Mouse (Mus musculus) lung, postnatal 25 days (tissue): Measurements from ENCODE around the gene 4930467E23Rik.
"Not testable (repeated sequence)": the region's sequence is repeated elsewhere in the genome, so short reads cannot be mapped to it uniquely, and the experiment has no call there.

Experiments used
- DNase-seq: peaks from one replicate; pipeline ENCODE4 v3.0.0; 2022; ENCODE audit warnings: low spot score

The 4930467E23Rik gene

DNA sequence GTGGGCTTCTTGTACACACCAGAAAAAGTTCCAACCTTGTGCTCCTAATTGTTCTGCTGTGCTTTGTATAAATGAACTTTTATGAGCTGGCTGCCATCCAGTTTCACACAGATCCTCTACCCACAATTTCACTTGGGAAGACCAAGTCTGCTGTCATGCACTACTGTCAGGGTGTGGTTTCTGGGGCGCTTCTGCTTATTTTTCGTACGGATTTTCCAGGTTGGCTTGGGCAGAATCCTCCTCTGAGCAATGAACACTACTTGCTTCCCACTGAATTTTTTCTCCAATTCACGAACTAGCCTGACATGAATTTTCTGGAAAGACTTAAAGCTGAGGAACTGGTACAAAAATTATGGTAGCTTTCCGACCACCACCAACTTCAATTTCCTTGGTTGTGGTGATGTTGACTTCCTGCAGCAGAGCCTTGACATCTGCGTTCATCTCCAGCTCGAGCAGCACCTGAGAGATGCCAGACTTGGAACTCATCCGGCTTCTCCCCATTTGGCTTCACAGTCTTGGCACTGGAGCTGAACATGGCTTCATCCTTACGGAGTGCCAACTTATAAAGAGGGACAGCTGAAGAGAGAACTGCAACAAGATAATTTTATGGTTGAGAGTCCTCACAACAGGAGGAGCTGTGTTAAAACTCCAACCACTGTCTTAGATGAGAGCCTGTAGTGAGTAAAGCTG is 18.1 kb upstream of the 4930467E23Rik start:
- not testable (repeated sequence) for DNase-seq

DNA sequence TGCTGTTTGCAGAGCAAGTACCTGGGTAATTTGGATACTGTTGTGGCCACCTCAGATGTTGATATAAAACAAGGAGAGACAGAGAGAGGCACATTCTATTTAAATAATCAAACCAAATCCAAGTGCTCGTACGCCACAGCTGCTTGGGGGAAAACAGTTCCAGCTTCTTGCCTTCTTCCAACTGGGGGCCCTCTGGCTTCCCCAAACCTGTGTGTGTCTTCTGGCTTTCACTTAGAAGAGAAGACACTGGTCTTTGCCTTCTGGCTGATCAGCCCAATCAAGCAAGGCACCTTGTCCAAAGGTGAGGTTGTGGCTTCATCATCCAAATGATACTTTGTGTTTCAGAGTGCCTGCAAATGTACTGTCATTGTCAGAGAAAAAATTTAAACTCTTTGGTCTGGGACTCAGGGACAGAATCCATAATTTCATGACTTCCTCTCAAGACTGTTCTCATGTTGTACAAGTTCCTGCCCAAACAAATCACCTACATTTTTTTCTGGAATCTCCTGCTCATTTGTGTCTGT is 17.1 kb upstream of the 4930467E23Rik start:
- not testable (repeated sequence) for DNase-seq

DNA sequence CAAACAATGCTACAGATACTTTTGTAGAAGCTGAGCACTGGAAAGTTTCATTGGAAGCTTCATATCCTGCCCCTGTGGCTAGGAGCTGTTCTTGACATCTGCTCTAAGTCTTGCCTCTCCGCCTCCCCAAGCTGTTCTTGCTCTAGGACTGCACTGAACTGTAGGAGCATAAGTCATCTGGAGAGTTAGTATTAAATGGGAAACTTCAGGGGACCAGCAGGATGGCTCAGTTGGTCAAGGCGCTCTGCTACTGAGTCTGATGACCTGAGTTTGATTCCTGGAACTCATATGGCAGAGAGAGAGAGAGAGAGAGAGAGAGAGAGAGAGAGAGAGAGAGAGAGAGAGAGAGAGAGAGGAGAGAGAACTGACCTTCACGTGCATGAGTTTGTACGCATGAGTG is 16.6 kb upstream of the 4930467E23Rik start:
- not testable (repeated sequence) for DNase-seq

DNA sequence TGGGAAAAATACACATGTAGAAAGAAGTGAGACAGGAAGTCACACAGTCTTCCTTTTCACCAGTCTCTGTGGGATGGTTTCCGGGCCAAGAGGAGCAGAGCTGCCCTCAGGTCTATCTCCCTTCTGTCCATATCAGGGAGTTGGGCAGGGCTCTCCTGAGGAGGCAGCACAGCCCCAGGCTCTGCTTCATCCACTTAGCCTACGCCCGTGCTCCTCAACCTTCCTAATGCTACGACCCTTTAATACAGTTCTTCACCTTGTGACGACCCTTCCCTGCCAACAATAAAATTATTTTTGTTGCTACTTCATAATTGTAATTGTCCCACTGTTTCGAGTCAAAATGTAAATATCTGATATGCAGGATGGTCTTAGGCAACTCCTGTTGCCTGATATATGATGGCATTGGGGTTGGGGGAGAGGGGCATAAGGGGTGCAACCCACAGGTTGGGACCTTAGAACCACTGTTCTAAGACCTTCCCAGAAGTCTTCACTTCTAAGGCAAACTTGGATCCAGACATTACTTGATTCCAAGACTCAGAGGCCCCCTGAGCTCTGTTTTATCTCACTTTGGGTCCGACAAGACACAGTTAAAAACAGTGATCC is 16.0 kb upstream of the 4930467E23Rik start:
- DNase-seq: not testable (repeated sequence)

DNA sequence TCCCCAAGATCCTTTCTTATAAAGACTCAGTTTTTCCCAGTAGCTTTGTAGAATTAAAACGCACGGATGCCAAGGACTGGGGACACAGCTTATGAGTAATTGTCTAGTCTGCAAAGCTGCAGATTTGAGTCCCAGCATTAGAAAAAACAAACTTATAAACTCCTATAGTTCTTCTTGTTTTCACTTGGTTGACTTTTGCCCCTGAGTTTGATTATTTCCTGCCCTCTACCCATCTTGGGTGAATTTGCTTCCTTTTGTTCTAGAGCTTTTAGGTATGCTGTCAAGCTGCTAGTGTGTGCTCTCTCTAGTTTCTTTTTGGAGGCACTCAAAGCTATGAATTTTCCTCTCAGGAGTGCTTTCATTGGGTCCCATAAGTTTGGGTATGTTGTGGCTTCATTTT is 14.9 kb upstream of the 4930467E23Rik start:
- DNase-seq: not testable (repeated sequence)

DNA sequence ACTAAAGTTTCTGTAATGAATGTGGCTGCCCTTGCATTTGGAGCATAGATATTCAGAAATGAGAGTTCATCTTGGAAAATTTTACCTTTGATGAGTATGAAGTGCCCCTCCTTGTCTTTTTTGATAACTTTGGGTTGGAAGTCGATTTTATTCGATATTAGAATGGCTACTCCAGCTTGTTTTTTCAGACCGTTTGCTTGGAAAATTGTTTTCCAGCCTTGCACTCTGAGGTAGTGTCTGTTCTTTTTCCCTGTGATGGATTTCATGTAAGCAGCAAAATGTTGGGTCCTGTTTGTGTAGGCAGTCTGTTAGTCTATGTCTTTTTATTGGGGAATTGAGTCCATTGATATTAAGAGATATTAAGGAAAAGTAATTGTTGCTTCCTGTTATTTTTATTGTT is 14.1 kb upstream of the 4930467E23Rik start:
- not testable (repeated sequence) for DNase-seq

DNA sequence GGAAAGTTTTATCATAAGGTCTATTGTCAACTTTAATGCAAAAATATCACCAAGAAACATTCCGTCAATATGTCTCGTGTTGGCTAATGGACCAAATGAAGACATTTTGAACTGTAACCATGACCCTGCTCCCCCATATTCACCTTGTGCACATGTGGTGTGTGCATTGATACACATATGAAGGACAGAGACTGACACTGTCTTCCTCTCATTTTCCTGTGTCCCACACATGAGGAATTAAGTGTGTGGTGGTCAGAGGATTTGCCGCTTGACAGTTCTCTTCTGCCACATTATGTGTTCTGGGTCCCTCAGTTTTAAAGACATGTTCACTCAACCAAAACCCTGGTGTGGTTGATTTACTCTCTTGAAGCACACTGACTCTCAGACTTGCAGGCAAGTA is 11.5 kb upstream of the 4930467E23Rik start:
- DNase-seq: not testable (repeated sequence)

DNA sequence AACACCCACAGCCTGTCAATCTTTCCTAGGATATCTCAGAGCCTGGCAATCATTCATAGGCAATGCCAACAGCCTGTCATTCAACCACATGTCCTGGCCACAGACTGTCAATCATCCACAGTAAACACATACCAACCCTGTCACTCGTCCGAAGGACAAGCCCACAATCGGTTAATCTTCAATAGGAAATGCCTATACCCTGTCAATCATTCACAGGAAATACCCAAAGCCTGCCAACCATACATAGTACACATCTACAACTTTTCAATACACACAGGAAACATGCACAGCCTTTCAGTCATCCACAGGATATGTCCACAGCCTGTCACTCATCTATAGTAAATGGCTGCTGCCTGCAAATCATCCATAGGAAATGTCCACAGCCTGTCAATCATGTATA is 9.9 kb upstream of the 4930467E23Rik start:
- DNase-seq: not testable (repeated sequence)

DNA sequence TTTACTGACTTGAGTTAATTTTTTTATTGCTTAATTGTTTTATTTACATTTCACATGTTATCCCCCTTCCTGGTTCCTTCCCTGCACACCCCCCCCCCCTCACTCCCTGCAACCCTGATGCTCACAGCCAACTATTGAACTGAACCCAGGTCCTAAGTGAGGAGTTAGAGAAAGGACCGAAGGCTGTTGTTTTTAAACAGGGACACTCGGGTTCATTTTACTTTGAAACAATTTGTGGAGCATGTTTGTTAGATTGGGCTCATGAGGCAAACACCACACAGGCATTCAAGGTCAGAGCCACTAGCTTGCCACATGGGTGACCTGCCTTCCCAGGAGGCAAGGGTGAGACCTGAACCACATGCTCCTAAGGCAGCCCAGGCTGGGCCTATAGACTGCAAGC is 4.5 kb upstream of the 4930467E23Rik start:
- DNase-seq: not testable (repeated sequence)

DNA sequence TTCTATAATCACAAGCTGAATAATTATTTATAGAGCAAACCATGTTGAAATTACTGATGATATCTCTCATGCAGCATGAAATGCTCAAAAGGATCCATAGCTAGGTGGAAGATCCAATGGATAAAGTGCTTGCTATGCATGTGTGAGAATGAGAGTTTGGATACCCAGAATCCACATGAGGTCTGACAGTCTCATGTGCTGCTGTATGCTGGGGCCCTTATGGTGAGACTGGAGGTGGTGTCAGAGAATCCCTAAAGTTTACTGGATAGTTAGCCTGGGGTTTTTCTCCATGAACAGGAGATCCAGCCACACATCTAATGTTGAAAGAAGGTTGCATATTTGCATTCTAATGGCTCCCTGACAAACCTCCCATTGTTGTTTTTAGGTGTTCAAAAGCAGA is 22.4 kb downstream of the 4930467E23Rik start:
- DNase-seq: not testable (repeated sequence)

DNA sequence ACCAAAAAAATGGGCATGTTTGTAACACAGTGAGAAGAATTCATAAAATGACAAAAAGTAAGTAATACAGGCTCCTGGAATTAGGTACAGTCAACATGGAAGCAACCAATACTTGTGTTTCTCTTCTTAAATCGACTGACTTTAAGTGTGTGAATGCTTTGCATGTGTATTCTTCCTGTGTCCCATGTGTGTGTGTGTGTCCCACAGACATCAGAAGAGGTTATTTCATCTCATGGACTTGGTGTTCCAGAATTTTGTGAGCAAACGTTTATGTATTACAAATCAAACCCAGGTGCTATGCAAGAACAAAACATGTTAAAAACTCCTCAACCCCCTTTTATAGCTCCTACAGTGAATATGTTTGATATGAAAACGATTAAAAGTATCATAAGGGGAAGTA is 24.8 kb downstream of the 4930467E23Rik start:
- DNase-seq: not testable (repeated sequence)

DNA sequence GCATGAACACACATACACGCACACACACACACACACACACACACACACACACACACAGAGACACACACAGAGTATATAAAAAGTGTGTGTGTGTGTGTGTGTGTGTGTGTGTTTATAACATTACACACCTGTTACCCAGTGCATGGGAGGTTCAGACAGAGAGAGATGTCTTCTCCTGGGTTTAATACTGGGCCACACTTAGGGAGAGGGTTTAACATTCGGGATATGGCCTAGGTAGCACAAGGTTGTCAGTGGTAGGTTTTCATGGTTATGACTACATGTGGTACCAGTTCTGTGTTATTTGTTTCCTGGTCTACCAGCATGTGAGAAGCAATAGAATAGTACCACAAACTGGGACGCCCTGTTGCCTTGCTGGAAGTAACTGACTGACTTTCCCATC is 25.6 kb downstream of the 4930467E23Rik start:
- not testable (repeated sequence) for DNase-seq

DNA sequence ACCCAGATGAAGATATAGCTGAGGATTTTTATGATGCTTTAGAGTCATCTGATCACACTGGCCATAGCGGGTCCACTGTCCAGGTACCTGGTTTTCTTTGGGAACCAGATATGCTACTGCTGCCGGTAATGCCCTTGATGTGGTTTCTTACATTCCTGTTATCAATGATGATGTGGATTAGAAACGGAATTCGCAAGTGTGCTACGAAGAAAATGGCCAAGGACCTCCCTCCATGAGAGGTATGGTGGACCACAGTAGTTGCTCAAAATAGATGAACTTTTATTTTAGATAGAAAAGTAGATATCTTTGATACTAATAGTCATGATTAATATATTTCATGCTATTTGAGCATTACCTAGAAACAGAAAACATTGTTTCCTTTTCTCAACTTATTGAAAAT is 32.3 kb downstream of the 4930467E23Rik start:
- DNase-seq: not testable (repeated sequence)

DNA sequence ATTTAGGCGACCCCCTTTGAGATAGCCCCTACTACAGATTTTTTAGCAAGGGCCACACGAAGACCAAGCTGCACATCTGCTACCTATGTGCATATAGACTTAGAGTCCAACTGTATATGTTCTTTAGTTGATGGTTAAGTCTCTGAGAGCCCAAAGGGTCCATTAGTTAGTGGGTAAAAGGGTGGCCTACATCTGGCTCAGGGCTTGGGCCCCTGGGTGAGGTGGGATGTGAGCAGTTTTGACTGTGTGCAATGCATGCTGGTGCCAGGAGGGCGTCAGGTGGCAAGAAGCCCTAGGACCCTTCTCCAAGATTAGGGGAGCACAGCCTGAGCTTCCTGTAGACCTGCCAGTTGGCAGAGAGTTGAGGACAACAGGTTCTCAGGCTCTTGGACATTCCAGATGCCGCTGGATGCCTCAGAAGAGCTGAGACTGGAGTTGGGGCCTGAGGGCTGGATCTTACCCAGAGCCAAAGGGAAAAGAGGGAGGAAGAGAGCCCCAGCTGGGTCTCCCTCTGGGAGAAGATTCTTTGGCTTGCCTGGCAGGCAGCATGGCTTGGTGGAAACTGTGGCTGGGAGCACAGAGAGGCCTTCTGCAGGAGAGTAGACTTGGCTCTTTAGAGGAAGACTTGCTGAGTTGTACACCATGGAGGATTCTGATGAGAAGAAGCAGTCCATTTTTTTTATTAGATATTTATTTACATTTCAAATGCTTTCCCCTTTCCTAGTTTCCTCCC is 33.6 kb downstream of the 4930467E23Rik start:
- DNase-seq: not testable (repeated sequence)

DNA sequence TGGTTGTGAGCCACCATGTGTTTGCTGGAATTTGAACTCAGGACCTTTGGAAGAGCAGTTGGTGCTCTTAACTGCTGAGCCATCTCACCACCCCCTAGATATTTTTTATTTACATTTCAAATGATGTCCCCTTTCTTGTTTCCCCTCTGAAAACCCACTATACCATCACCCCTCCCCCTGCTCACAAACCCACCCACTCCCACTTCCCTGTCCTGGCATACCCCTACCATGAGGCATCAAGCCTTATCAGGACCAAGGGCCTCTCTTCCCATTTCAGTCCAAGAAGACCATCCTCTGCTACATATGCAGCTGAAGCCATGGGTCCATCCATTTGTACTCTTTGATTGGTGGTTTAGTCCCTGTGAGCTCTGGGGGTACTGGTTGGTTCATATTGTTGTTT is 36.2 kb downstream of the 4930467E23Rik start:
- DNase-seq: not testable (repeated sequence)

DNA sequence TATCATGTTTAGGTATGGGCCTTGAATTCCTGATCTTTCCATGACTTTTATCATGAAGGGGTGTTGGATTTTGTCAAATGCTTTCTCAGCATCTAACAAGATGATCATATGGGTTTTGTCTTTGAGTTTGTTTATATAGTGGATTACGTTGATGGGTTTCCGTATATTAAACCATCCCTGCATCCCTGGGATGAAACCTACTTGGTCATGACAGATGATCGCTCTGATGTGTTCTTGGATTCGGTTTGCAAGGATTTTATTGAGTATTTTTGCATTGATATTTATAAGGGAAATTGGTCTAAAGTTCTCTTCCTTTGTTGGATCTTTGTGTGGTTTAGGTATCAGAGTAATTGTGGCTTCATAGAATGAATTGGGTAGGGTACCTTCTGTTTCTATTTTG is 44.1 kb downstream of the 4930467E23Rik start:
- not testable (repeated sequence) for DNase-seq

DNA sequence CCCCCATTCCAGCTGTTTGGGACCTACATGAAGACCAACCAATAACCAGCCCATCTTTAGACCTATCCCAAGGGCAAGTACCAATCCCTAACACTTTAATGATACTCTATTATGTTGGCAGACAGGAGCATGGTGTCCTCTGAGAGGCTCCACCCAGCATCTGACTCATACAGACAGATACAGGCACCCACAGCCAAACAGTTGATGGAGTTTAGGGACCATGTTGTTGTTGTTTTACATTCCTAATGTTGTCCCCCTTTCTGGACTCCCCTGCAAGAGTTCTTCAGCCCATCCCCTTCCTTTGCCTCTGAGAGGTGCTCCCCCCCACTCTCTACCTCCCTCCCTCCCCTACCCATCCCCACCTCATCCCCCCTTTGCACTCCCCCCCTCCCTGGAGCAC is 46.9 kb downstream of the 4930467E23Rik start:
- DNase-seq: not testable (repeated sequence)

DNA sequence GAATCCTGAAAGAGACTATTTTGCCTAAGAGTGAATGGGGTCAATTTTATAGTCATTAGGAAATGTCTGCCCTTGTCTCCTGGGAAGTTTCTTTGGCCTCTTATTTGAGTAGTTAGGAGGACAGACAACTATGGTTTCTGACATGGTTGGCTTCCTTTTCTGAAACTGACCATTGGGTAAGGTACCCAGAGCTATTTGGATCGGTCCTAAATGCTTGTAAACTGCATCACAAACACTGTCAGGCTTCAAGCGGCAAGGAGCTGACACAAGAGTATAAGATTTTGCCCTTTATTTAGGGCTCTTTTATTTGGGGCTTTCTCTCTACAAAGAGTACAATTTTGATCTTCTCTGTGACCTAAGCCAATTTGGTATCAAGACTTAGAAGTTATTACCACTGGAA is 48.1 kb downstream of the 4930467E23Rik start:
- not testable (repeated sequence) for DNase-seq

DNA sequence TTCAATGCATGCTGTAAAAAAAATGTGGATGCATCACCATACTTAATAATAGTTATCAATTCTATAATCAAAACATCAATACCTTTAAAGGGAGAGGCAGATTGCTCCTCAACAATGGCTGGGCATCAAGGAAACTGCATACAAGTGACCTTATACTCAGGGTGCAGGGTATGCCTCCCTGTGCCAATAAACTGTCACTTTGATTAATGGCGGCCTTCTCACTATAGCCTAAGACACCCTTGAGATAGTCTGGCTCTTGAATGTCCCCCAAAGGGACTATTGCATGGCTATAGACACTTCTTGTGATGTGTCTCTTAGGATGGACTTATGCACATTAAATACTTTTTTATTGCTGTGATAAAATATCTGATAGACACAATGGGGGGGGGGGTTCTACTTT is 48.8 kb downstream of the 4930467E23Rik start:
- not testable (repeated sequence) for DNase-seq

DNA sequence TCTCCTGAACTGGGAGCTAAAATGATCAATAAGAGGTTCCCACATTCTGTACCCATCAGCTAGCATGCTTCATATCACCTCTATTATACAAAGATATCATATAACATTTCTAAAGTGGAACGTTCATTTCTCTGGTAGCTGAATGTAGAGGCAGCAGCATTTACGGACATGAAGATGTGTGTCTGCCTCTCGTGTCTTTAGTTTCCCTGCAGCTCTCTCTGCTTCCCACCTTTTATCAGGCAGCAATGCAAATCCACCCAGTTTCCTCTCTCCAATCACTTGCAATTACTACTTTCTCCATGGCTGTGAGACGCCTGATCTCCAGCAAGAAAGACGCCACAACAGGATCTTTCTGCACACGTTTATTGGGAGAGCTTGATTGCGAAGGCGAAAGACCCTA is 49.5 kb downstream of the 4930467E23Rik start:
- not testable (repeated sequence) for DNase-seq

DNA sequence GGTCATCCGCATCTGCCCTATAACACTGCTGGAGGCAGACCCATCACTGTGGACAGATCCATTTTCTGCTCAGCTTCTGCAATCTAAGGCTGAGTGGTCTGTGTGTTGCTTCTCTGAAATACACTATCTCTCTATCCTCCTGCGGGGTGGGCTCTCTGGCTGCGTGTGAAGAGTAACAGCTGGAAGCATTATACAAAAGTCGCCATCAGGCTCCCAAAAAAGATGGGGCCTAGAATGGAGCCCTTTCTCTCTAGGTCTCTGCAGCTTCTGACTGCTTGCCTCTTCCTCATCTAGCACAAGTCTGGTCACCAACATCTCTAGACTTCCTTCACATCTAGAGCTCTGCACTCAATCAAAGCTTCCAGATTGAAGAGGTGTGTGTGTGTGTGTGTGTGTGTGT is 50.8 kb downstream of the 4930467E23Rik start:
- DNase-seq: not testable (repeated sequence)

DNA sequence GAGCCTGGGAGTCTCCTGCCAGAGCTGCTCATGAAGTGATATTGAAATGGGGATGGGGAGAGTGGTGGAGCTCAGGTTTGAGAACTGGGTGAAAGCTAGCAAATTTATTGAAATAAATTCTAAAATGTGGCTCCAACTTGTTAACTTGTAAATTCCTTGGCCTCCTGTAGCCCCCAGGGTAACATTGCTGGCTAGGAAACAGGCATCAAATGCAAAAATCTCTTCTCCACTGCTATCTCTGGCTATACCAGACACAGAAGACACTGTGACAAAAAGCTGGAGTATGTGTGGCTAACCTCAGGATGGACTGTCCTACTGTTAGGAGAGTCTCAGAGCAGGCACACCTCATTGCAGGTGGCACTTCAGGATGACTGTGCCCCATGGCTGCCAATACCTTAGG is 51.3 kb downstream of the 4930467E23Rik start:
- DNase-seq: not testable (repeated sequence)
